Mouse (Mus musculus) CH12.LX (cell line): ENCODE results near the gene Ssbp2.

Source experiments
- E2F4 ChIP-seq: IDR thresholded peaks from 2 replicates; pipeline ENCODE4 v1.6.1; 2011; ENCODE audit warnings: low read depth, low read length, improper control_type of control experiment; ENCODE audit not compliant: insufficient replicate concordance
- JUN ChIP-seq: IDR thresholded peaks from 2 replicates; pipeline ENCODE4 v1.6.1; 2011; ENCODE audit warnings: low read depth, mild to moderate bottlenecking, low read length, improper control_type of control experiment, moderate library complexity; ENCODE audit not compliant: insufficient read depth
- POLR2A ChIP-seq: IDR thresholded peaks from 2 replicates; pipeline ENCODE4 v1.6.1; 2011; ENCODE audit warnings: low read depth, mild to moderate bottlenecking, improper control_type of control experiment, low read length
- USF1 ChIP-seq: IDR thresholded peaks from 2 replicates; pipeline ENCODE4 v1.6.1; 2014; ENCODE audit warnings: low read depth, mild to moderate bottlenecking, inconsistent platforms, low read length, improper control_type of control experiment

DNA sequence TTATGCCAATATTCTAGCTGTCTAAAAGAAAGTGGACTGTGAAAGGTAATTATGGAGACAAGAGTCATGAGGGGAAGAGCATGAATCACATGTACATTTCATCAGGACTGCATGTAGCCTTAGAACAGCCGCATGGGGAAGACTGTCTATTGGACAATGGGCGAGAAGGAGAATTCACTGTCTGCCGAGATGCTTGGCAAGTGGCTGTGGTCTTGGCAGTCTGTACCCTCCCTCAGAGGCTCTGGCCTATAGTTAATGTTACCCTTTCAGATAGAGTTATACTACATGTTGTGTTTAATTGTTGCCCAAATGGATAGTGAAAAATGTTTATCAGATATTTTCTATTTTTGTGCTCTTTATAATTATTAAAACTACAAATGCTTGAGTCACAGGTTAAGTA, 156.0 kb downstream of the Ssbp2 start:
- no peak for TF ChIP-seq JUN
- no peak for TF ChIP-seq POLR2A
- TF ChIP-seq E2F4 = no peak
- no peak for TF ChIP-seq USF1
